Mouse (Mus musculus): ENCODE results near the gene Pik3r1. TPM values are rescaled to one million over a fixed set of nuclear protein-coding genes. Genes with fewer than 3 reads are reported as not detected.

The Pik3r1 gene
- polyA plus RNA-seq, 1 experiment from 2014 or later = 30.8 TPM

GRCm38 (mm10) chr13:101696827-101697226 is 71.2 kb downstream of the Pik3r1 start:
- H3K27me3 ChIP-seq (replicated peaks) = no peaks in the 10 kb centered on the region
- H3K4me3 ChIP-seq (replicated peaks) = no peak overlapping the region
- H3K9me3 ChIP-seq = no peaks in the 10 kb centered on the region
- H3K4me2 ChIP-seq (replicated peaks) = no peak overlapping the region
- H3K9ac ChIP-seq = no peak overlapping the region
- no peak for ATAC-seq
- H3K36me3 ChIP-seq = 0 out of 2 replicates have a peak, but pooled peaks cover 3% of the 10 kb centered on the region
- H3K4me1 ChIP-seq (replicated peaks) = peaks cover 9% of the 10 kb centered on the region
- no peak overlapping the region for H3K27ac ChIP-seq
- 62% methylated on average over 7 of the region's 7 CpGs for WGBS

- WGBS = 54% methylated on average over 3 of the region's 3 CpGs
- H3K27ac ChIP-seq = no peak overlapping the region
- H3K27me3 ChIP-seq (replicated peaks) = no peaks in the 10 kb centered on the region
- no peak overlapping the region for H3K4me2 ChIP-seq (replicated peaks)
- H3K4me3 ChIP-seq (replicated peaks) = no peak overlapping the region
- ATAC-seq = no peak
- no peaks in the 10 kb centered on the region for H3K9me3 ChIP-seq
- no peak overlapping the region for H3K9ac ChIP-seq
- H3K4me1 ChIP-seq (replicated peaks) = peaks cover 9% of the 10 kb centered on the region
- 0 out of 2 replicates have a peak, but pooled peaks cover 3% of the 10 kb centered on the region for H3K36me3 ChIP-seq
Observed at GRCm38 (mm10) chr13:101696316-101696715, 71.7 kb downstream of the Pik3r1 start.

- WGBS = 8% methylated on average over 7 of the region's 7 CpGs
- Histone ChIP-seq H3K4me2 (replicated peaks) (no peak overlapping the region), H3K9ac (no peak overlapping the region), H3K27me3 (replicated peaks) (no peaks in the 10 kb centered on the region), H3K9me3 (no peaks in the 10 kb centered on the region), H3K27ac (no peak overlapping the region), H3K36me3 (0 out of 2 replicates have a peak, but pooled peaks cover 3% of the 10 kb centered on the region), H3K4me3 (replicated peaks) (no peak overlapping the region), H3K4me1 (replicated peaks) (peaks cover 9% of the 10 kb centered on the region)
- ATAC-seq = no peak
Observed at GRCm38 (mm10) chr13:101695876-101696275, 72.1 kb downstream of the Pik3r1 start.

GRCm38 (mm10) chr13:101694496-101695251 is 73.3 kb downstream of the Pik3r1 start:
- Histone ChIP-seq H3K9ac (peak overlapping the region; percentile 61), H3K36me3 (0 out of 2 replicates have a peak, but pooled peaks cover 3% of the 10 kb centered on the region), H3K9me3 (no peaks in the 10 kb centered on the region), H3K4me2 (replicated peaks) (peak overlapping the region; percentile 89), H3K4me3 (replicated peaks) (peak overlapping the region; percentile 57), H3K27me3 (replicated peaks) (no peaks in the 10 kb centered on the region), H3K4me1 (replicated peaks) (peaks cover 9% of the 10 kb centered on the region), H3K27ac (peak overlapping the region; percentile 51; the same call in 1 of the 2 replicates)
- peak; percentile 73 for ATAC-seq
- 3% methylated on average over 48 of the region's 48 CpGs for WGBS

GRCm38 (mm10) chr13:101693967-101694495 is 74.0 kb downstream of the Pik3r1 start:
- Histone ChIP-seq H3K4me1 (replicated peaks) (peaks cover 9% of the 10 kb centered on the region), H3K4me2 (replicated peaks) (peak overlapping the region; percentile 89), H3K27me3 (replicated peaks) (no peaks in the 10 kb centered on the region), H3K9me3 (no peaks in the 10 kb centered on the region), H3K4me3 (replicated peaks) (peak overlapping the region; percentile 57), H3K9ac (peak overlapping the region; percentile 61), H3K36me3 (no peaks in the 10 kb centered on the region), H3K27ac (peak overlapping the region; percentile 51)
- 1% methylated on average over 12 of the region's 12 CpGs for WGBS
- ATAC-seq = peak; percentile 82

- Histone ChIP-seq H3K4me3 (replicated peaks) (no peak overlapping the region), H3K36me3 (peaks cover 3% of the 10 kb centered on the region; the same call in 1 of the 2 replicates), H3K4me2 (replicated peaks) (peak overlapping the region; percentile 89), H3K9ac (no peak overlapping the region), H3K27me3 (replicated peaks) (no peaks in the 10 kb centered on the region), H3K4me1 (replicated peaks) (peaks cover 9% of the 10 kb centered on the region), H3K9me3 (no peaks in the 10 kb centered on the region), H3K27ac (no peak overlapping the region)
- ATAC-seq = no peak
- WGBS = 60% methylated on average over 7 of the region's 7 CpGs
Observed at GRCm38 (mm10) chr13:101692866-101693691, 74.9 kb downstream of the Pik3r1 start.

- 44% methylated on average over 17 of the region's 17 CpGs for WGBS
- Histone ChIP-seq H3K9ac (no peak overlapping the region), H3K36me3 (peaks cover 7% of the 10 kb centered on the region), H3K27me3 (replicated peaks) (no peaks in the 10 kb centered on the region), H3K4me2 (replicated peaks) (peak overlapping the region; percentile 47), H3K4me1 (replicated peaks) (peaks cover 9% of the 10 kb centered on the region), H3K9me3 (no peaks in the 10 kb centered on the region), H3K27ac (peak overlapping the region; percentile 28), H3K4me3 (replicated peaks) (peak overlapping the region; percentile 10; the same call in 1 of the 2 replicates)
- peak; percentile 52 for ATAC-seq
Observed at GRCm38 (mm10) chr13:101692239-101692784, 75.7 kb downstream of the Pik3r1 start.

- no peak overlapping the region for H3K27ac ChIP-seq
- no peak overlapping the region for H3K9ac ChIP-seq
Observed at GRCm38 (mm10) chr13:101691669-101692068, 76.3 kb downstream of the Pik3r1 start.

GRCm38 (mm10) chr13:101690911-101691655 is 76.9 kb downstream of the Pik3r1 start:
- no peak overlapping the region for H3K9ac ChIP-seq
- H3K9me3 ChIP-seq = no peaks in the 10 kb centered on the region
- WGBS = 70% methylated on average over 10 of the region's 10 CpGs
- H3K4me3 ChIP-seq (replicated peaks) = no peak overlapping the region
- no peaks in the 10 kb centered on the region for H3K27me3 ChIP-seq (replicated peaks)
- H3K36me3 ChIP-seq = peaks cover 10% of the 10 kb centered on the region
- H3K27ac ChIP-seq = no peak overlapping the region
- H3K4me2 ChIP-seq (replicated peaks) = no peak overlapping the region
- H3K4me1 ChIP-seq (replicated peaks) = peaks cover 9% of the 10 kb centered on the region
- no peak for ATAC-seq

More at GRCm38 (mm10) chr13:101691669-101692068, 76.3 kb downstream of the Pik3r1 start:
- Histone ChIP-seq H3K9me3 (no peaks in the 10 kb centered on the region), H3K4me3 (replicated peaks) (no peak overlapping the region), H3K4me1 (replicated peaks) (peaks cover 9% of the 10 kb centered on the region), H3K4me2 (replicated peaks) (peak overlapping the region; percentile 18; the same call in 1 of the 2 replicates), H3K36me3 (peaks cover 7% of the 10 kb centered on the region), H3K27me3 (replicated peaks) (no peaks in the 10 kb centered on the region)
- 67% methylated on average over 6 of the region's 6 CpGs for WGBS
- no peak for ATAC-seq

- H3K4me2 ChIP-seq (replicated peaks) = no peak overlapping the region
- no peaks in the 10 kb centered on the region for H3K27me3 ChIP-seq (replicated peaks)
- no peak for ATAC-seq
- 67% methylated on average over 6 of the region's 6 CpGs for WGBS
- H3K4me1 ChIP-seq (replicated peaks) = peaks cover 9% of the 10 kb centered on the region
- no peak overlapping the region for H3K27ac ChIP-seq
- peaks cover 15% of the 10 kb centered on the region for H3K36me3 ChIP-seq
- no peak overlapping the region for H3K9ac ChIP-seq
- no peaks in the 10 kb centered on the region for H3K9me3 ChIP-seq
- no peak overlapping the region for H3K4me3 ChIP-seq (replicated peaks)
Observed at GRCm38 (mm10) chr13:101690167-101690566, 77.8 kb downstream of the Pik3r1 start.

- ATAC-seq = no peak
- H3K4me1 ChIP-seq (replicated peaks) = no peaks in the 10 kb centered on the region
- no peak overlapping the region for H3K4me2 ChIP-seq (replicated peaks)
- 92% methylated on average over 13 of the region's 13 CpGs for WGBS
- H3K27me3 ChIP-seq (replicated peaks) = no peaks in the 10 kb centered on the region
- peaks cover 18% of the 10 kb centered on the region for H3K36me3 ChIP-seq
- no peak overlapping the region for H3K4me3 ChIP-seq (replicated peaks)
- H3K27ac ChIP-seq = no peak overlapping the region
- no peaks in the 10 kb centered on the region for H3K9me3 ChIP-seq
- H3K9ac ChIP-seq = no peak overlapping the region
Observed at GRCm38 (mm10) chr13:101686256-101686655, 81.8 kb downstream of the Pik3r1 start.

Measured in intestine, embryonic 15.5 days (tissue).